Mouse (Mus musculus) mouse trophoblast stem cell (cell line): ENCODE measurements around the gene Gm10234.

Source experiments
- in situ Hi-C, 2 experiments: fragments of 300-500 bp; cut with MseI, MboI; formaldehyde crosslinking; loops; 2 replicates in 1 of 2; 3 replicates in 1 of 2; pipeline ENCODE4 v1.15.1; 2025

Gm10234 gene

DNA sequence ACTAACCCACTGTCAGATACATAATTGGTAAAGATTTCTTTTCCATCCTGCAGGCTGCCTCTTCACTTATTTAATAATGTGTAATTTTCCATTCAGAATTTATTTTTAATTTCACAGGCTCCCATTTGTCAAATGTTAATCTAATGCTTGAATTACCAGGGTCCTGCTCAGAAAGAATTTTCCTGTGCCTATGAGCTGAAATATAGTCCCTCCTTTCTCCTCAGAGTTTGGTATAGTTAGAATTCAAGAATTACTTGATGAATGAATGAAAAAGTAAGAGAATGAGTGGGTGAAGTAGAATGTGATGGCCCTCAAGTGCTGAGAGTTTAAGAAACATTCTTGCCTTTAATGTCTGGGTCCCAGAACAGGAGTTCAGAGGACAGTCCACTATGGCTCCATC is at the start of gene Gm10234:
Gene Gm10234 (plus strand): TSS at position 301 of the 400 bp plus-strand sequence.
- in situ Hi-C loops, result no loop called here

DNA sequence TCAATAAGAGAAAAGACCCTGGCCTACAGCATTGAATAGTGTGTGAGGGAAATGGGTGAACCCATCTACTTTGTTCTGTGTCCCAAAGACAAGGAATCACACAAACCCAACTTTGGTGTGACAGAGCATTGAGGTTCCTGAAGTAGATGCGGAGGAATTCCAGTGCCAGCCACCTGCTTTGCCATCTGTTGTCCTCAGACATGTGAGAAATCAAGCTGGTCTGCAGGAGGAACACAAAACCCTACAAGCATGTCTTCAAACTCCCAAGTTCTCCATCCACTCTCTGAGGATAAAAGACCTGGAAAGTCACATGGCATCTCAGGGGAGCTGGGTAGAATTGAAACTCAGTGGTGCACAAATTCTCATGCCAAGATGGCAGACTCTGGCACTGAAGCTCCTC is 44.3 kb upstream of the Gm10234 start:
- in situ Hi-C loops, result no loop called here

DNA sequence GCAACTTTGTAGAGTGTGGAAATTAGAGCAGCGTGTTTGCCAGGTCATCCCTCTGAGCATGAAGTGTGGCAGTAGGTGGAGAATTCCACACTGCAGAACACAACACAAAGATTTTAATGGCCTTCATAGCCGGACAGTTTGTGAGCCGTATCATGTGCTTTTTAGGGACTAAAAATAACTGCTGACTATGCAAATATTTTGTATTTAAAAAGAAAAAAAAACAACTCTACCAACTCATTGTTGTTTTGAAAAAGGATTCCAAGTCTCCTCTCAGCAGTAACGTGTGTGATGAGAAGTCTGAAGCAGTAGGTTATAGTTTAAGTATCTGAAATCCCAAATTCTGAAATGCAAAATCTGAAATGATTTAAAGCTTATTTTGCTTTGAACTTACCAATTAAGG is 25.9 kb upstream of the Gm10234 start:
- in situ Hi-C loops, result no loop called here

DNA sequence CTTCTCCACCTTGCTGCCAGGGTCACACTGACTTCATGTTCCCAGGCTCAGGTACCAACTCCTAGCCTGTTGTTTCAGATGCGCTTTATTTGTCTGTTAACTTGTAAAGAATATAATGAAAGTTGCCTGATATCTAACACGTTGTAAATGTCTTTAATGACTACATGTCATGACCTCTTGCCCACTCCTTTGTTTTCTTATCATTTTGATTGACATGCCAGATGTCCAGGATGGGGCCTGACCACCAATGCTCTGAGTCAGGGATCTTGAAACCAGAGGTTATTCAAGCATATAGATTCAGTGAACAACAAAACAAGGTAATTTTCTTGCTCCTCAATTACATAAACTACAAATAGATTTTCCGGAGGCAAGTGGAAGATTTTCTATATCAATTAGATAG is 23.5 kb upstream of the Gm10234 start:
- in situ Hi-C loops, result no loop called here

DNA sequence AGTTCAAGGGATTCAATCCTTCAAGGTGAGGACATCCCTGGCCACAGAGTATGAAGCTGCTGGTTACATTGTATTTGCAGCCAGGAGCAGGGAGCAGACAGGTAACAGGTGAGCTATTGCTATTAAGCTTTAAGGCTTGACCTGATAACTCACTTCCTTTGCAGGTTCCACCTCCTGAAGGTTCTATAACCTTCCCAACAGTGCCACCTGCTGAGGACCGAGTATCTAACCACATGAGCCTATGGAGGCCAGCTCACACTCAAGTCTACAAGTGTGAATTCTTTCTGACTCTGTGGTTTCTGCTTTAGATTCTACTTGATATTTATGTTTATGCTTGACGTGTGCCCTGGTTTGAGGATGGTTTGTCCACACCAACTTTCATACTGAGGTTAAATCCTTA is 21.3 kb upstream of the Gm10234 start:
- in situ Hi-C loops, result no loop called here

DNA sequence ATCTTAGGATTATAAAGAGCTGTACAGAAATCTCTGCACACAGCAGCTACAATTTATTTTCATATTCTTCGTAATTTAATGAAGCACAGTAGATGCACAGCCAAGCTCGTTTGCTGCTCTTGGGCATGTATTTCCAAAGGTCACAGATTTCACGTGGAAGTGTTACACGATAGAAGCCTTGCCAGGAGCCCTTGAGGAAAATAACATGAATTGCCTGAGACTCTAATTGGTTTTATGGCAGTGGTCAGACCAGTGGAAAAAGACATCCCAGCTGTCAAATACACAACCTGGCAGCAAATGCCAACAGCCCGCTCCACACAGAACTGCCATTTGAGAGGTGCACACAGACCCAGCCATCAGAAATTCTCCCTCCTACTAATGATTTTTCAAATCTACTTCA is 9.3 kb downstream of the Gm10234 start:
- in situ Hi-C loops, result no loop called here

DNA sequence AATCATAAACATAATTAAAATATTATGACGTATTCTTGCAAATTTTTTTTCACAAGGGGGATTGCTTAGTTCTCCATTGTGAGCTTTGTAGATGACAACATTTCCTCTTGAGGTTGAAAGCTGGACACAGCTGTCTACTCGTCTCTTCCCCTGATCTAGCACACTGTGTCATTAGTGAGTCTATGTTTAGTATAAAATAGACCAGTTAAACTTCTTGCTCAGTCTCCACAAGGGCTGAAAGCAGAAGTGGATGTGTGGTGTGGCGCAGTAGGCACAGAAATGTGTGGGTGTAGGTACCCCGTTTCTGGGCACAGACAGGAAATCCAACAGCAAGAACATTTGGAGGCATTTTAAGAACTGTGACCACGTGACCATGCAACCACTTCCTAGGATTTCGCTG is 12.9 kb downstream of the Gm10234 start:
- in situ Hi-C loops, result no loop called here

DNA sequence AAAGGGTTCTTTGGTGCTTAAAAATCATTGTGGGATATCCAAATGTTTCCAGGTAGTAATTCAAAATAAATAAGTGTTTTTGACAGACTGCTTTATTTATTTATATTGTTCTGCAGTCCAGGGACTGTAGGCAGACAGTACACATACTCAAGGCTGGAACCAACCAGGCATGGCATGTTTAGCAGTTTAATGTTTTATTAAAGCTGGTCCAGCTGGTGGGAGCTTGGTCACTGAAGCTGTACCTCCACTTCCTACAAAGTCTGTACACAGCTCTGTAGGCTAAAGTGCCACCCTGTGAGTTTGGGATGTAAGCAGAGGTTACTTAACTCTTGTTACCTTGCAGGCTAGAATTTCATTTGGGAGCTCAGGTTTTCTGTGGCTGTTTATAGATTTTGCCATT is 27.5 kb downstream of the Gm10234 start:
- in situ Hi-C loops, result no loop called here

DNA sequence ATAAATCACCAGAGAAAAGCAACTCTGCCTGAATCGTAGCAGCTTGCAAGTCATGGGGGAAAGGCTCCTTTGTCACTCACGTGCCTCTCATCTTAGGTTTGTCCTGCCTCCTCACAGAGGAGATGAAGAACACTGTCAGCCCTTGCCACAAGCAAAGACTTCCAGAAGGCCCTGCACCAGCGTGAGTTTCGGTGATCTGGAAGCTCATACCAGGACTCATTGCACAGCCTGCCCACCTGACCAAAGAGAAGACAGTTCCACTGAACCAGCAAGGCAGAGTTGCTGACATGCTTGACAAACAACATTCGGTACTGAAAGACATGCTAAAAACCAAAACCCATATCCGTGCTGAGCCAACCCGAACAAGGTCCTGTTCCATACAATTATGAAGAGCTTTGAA is 31.1 kb downstream of the Gm10234 start:
- in situ Hi-C loops, result no loop called here

DNA sequence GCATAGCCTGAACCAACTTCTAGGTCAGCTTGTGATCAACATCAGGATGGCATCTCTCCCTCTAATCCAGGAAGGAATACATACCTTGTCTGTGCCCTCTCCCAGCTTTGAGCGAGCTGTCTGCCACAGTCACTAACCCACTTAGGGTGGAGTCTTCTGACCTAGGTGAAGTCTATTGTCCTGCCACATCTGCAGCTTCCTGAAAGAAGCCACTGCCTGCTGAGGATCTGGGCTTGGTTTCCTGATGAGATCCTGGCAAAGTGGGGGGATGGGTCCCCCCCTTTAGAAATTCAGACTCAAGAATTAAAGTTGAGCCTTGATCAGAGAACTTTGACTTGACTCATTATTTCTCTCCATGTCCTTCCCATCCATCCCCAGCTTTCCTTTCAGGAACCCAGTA is 32.0 kb downstream of the Gm10234 start:
- in situ Hi-C loops, result no loop called here

DNA sequence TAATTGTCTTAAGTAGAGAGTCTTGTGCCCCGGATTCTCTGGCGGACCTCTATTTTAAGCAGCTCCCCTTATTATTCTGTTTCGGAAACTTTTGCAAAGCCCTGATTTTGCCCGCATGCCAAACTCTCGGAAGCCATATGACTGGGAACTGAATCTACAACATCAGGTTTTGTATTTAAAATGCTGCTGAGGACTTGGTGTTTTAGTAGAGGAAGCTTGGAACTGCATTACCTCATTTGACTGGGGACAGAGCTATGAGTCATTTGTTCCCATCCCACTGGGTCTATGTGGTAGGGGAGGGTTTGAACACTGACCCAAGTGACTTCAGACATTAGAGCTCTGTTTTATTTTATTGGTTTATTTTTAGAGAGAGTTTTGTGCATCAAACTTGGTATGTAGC is 38.2 kb downstream of the Gm10234 start:
- in situ Hi-C loops, result no loop called here

DNA sequence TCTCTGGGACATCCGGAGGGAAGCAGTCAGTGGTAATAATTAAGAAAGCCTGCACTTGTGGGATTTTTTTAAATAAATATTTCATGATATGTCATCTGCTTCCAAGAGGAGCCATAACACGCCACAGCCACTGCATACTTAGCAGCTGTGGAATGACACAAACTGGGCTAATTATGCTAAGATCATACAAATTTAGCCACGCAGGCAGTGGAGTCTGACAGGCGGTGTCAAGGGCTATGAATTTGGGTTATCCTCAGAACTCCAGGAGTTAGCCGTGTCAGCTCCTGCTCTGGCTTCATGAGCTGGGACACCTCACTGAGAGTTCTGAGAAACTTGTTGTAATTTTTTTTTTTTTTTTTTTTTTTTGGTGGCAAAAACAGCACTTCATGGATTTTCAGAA is 40.8 kb downstream of the Gm10234 start:
- in situ Hi-C loops, result no loop called here

DNA sequence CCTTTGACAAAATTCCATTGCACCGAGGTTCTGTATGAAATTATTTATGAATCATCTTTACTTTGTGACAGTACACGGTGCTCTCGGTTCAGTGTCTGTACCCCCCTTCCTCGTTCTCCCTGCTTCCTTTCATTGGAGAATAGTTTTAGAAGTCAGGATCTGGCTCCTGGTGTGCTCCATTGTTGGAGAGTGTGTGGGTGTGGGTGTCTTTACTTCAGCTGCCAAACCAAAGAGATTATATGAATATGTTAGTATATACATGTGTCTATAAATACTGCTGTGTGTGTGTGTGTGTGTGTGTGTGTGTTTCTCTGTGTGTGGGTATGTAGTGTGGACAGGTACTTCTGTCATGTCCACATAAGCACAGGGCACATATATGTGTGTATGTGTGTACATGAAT is 49.9 kb downstream of the Gm10234 start:
- in situ Hi-C loops, result no loop called here
